Mouse (Mus musculus) stomach, embryonic 15.5 days (tissue): ENCODE measurements at regions not wholly inside any gene's neighbourhood (a gene's known extent, or its start where the extent isn't known, plus 50 kb on each side); places are given as distances from the start of the nearest gene placed in this dataset. TPM values are rescaled to one million over a fixed set of nuclear protein-coding genes. Genes with fewer than 3 reads are reported as not detected.

Experiments
- ATAC-seq: fragments of 200-750 bp; cut with Nextera tagmentation; 2 replicates; pipeline ENCODE4 v1.8.0; 2017; ENCODE audit warnings: low read depth, moderate number of reproducible peaks, moderate TSS enrichment; ENCODE audit not compliant: insufficient read depth, low FRiP score
- H3K27ac ChIP-seq: fragments of 300-500 bp; sonication (generic); 2 replicates; pipeline ENCODE4 v1.5.1; 2015; ENCODE audit warnings: mild to moderate bottlenecking, inconsistent platforms
- H3K27me3 ChIP-seq: fragments of 300-500 bp; sonication (generic); replicated peaks from 2 replicates; pipeline ENCODE4 v1.6.1; 2015; ENCODE audit warnings: inconsistent platforms
- H3K36me3 ChIP-seq: fragments of 300-500 bp; sonication (generic); 2 replicates; pipeline ENCODE4 v1.6.1; 2015; ENCODE audit warnings: inconsistent platforms
- H3K4me1 ChIP-seq: fragments of 300-500 bp; sonication (generic); 2 replicates; pipeline ENCODE4 v1.6.1; 2015; ENCODE audit warnings: inconsistent platforms
- H3K4me2 ChIP-seq: fragments of 300-500 bp; sonication (generic); 2 replicates; pipeline ENCODE4 v1.6.1; 2015; ENCODE audit warnings: mild to moderate bottlenecking, inconsistent platforms
- H3K4me3 ChIP-seq: fragments of 300-500 bp; sonication (generic); replicated peaks from 2 replicates; pipeline ENCODE4 v1.5.1; 2015; ENCODE audit warnings: inconsistent platforms
- H3K9ac ChIP-seq: fragments of 300-500 bp; sonication (generic); 2 replicates; pipeline ENCODE4 v1.6.1; 2015; ENCODE audit warnings: inconsistent platforms
- H3K9me3 ChIP-seq: fragments of 300-500 bp; sonication (generic); 2 replicates; pipeline ENCODE4 v1.6.1; 2016; ENCODE audit warnings: inconsistent platforms
- WGBS: fragments of 180-500 bp; shearing (Covaris S2); methylation state at CpG from one replicate; pipeline ENCODE4 v1.1.7; 2015; 5-methylcytosine and 5-hydroxymethylcytosine counted together
- microRNA-seq: library from miRNA; unstranded; fragments of <30 nt; microRNA quantifications from one replicate; pipeline ENCODE4, GENCODE M21; 2016

DNA sequence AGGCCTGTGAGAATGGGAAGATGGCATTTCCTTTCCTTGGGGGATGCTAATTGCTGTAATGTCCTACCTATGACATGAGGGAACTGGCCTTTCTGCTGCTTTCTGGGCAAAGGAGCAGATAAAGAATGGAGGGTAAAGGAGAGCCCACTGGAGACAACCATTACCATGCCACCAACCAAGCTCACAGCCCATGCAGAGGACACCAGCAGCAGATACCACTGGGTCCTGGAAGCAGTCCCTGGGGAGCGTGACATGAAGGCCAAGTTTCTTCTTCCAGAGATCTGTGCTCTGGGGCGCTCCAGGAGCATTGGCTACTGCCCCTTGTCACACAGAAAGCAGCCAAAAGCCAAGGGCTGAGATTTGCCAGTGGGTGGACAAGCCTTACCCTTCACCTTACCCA lies 102.8 kb downstream of the 4931417E11Rik start:
- Histone ChIP-seq H3K27ac (no peak overlapping the region), H3K4me1 (no peaks in the 10 kb centered on the region), H3K36me3 (no peaks in the 10 kb centered on the region), H3K4me3 (no peak overlapping the region), H3K4me2 (no peak overlapping the region), H3K9ac (no peak overlapping the region), H3K27me3 (no peaks in the 10 kb centered on the region), H3K9me3 (no peaks in the 10 kb centered on the region)
- WGBS, result 84% methylated on average over 2 of the region's 2 CpGs
- no peak for ATAC-seq

DNA sequence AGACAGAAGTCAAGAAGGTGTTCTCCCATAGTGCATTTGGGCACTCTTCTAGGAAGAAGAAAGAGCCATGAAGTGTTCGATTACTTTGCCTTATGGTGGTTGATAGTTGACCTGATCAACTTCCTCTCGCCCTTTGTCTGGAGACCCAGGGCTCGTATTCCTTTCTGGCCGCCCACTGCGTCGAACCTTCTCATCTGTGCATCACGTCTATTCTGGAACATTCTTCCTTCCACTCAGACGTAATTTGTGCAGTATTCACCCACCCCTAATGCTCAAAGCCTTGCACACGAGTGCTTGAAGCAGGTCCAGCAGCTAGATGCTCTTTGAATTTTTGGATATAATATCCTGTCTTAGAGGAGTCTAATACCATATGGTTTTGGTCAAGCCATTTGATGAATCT lies 104.2 kb downstream of the 4931417E11Rik start:
- H3K4me3 ChIP-seq, result no peak overlapping the region
- H3K4me2 ChIP-seq, result no peak overlapping the region
- WGBS, result 82% methylated on average over 9 of the region's 9 CpGs
- no peaks in the 10 kb centered on the region for H3K27me3 ChIP-seq
- H3K4me1 ChIP-seq, result no peaks in the 10 kb centered on the region
- H3K36me3 ChIP-seq, result no peaks in the 10 kb centered on the region
- H3K27ac ChIP-seq, result no peak overlapping the region
- ATAC-seq, result no peak
- no peaks in the 10 kb centered on the region for H3K9me3 ChIP-seq
- H3K9ac ChIP-seq, result no peak overlapping the region

GRCm38 (mm10) chr6:73334995-73335394 lies 86.8 kb downstream of the Suclg1 start:
- Histone ChIP-seq H3K36me3 (no peaks in the 10 kb centered on the region), H3K9ac (no peak overlapping the region), H3K4me2 (no peak overlapping the region), H3K4me1 (no peaks in the 10 kb centered on the region), H3K4me3 (no peak overlapping the region), H3K9me3 (no peaks in the 10 kb centered on the region), H3K27me3 (no peaks in the 10 kb centered on the region), H3K27ac (no peak overlapping the region)
- 61% methylated on average over 6 of the region's 6 CpGs for WGBS
- ATAC-seq, result no peak

GRCm38 (mm10) chr6:73329666-73330065 lies 81.5 kb downstream of the Suclg1 start:
- H3K4me1 ChIP-seq, result no peaks in the 10 kb centered on the region
- H3K27ac ChIP-seq, result no peak overlapping the region
- H3K9me3 ChIP-seq, result no peaks in the 10 kb centered on the region
- WGBS, result 73% methylated on average over 11 of the region's 11 CpGs
- H3K4me3 ChIP-seq, result no peak overlapping the region
- no peak for ATAC-seq
- H3K27me3 ChIP-seq, result no peaks in the 10 kb centered on the region
- H3K9ac ChIP-seq, result no peak overlapping the region
- no peaks in the 10 kb centered on the region for H3K36me3 ChIP-seq
- no peak overlapping the region for H3K4me2 ChIP-seq

Small RNAs in the stretch of these regions (microRNA-seq; reads per million reads assigned to microRNA genes)
- gene Gm24370, result not detected
